Mouse (Mus musculus): ENCODE results near the gene Cenps.

The Cenps gene

GRCm38 (mm10) chr4:149157415-149157973 is 20.1 kb upstream of the Cenps start:
- DNase-seq (ENCODE audit: low read depth, low spot score): no peak

GRCm38 (mm10) chr4:149155711-149156110 is 18.3 kb upstream of the Cenps start:
- DNase-seq (ENCODE audit: low read depth, low spot score): no peak

DNA sequence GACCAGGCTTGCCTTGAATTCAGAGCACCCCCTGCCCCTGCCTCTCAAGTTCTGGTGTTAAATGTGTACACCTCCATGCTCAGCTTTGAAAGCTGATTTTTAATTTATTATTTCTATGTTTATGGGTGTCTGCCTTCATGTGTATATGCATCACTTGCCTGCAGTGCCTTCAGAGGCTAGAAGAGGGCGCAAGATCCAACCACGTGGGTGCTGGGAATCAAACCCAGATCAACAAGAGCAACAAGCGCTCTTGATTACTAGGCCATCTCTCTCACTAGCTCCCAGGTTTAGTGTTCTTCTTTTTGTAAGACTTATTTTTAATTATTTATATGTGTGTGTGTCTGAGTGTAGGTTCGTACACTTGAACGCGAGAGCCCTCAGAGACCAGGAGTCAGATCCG is 17.4 kb upstream of the Cenps start:
- DNase-seq (ENCODE audit: low read depth, low spot score): no peak

DNA sequence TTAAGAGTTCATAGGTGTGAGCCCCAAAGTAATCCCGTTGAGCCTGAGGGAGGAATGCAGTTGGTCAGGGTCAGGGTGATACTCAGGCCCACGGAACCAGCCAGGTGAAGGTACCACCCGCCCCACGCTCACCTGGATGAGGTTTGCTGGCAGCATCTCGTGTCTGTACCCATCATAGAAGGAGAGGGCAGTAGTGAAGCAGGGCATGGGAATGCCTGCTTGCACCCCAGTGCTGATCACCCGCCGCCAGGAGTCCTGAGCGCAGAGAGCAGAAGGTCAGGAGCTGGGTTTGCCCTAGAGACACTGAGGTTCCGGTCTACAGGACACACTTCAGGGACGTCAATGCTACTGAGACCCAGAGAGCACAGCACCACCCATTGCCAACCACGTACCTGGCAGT is 13.3 kb upstream of the Cenps start:
- DNase-seq (ENCODE audit: low read depth, low spot score): no peak

DNA sequence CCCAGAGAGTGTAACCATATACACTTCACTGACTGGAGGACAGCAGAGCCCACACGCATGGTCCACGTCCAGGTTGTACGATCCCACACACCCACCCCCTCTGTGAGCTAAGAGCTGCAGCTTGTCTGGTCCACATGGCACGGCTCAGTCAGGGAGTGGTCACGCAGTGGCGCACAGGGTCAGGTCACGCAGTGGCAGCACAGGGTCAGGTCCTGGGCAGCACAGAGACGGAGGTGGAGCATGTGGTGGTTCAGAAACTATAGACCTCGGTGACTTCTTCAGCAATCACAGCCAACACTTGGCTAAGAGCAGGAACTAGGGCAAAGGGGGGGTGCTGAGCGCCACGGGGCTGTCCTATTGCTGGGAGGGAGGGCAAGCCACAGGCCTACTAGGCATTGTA is 12.8 kb upstream of the Cenps start:
- DNase-seq (ENCODE audit: low read depth, low spot score): no peak

GRCm38 (mm10) chr4:149149611-149150010 is 12.2 kb upstream of the Cenps start:
- DNase-seq (ENCODE audit: low read depth, low spot score): no peak

- DNase-seq (ENCODE audit: low read depth, low spot score): no peak
These were observed 11.8 kb upstream of the Cenps start for GRCm38 (mm10) chr4:149149196-149149595.

DNA sequence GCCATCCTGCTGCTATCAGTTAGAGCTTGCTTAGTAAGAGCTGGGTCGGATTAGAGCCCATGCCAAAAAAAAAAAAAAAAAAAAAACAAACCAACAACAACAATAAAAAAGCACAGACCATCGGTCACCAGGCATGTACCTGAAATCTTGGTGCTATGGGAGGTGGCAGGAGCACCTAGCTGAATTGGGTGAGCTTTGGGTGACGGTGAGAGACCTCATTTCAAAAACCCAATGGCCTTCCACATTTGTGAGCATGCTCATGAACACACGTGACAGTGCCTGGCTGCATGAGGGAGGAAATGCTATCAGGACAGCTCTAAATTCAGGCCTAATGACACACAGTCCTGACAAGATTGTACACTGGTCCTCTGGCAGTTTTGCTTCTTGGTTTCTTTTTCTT is 10.7 kb upstream of the Cenps start:
- no peak for DNase-seq (ENCODE audit: low read depth, low spot score)

DNA sequence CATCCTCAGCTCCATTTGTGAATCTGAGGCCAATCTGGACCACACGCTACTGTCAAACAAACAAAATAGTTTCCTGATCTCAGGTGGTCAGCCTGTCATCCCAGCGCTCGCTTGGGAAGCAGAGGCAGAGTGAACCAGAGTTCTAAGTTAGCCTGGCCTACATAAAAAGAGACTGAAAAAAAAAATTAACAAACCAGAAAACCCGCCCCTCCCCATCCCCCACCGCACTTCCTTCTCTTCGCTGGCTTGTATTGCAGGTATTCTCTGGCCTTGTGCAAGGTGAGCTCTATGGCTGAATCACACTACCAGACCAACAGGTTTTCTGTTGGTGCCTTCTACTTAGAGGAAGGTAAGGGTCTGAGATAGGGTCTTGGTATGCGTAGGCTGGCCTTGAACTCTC is 10.1 kb upstream of the Cenps start:
- no peak for DNase-seq (ENCODE audit: low read depth, low spot score)

DNA sequence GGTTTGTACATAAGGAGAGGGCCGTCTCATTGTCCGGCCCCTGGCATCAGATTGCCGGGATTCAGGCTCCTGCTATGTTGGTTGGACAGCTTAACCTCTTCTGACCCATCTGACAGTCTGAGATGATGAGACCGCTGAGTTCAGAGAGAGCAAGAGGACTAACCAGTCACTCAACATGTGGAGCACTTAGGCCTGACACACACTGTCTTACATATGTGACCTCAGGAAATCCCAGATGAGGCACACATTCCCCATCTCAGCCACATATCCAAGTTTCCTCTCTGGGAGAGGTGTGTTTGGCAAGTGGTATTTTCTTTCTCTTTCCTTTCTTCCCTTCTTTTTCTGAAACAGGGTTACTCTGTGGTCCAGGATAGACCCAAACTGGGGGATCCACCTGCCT is 7.7 kb upstream of the Cenps start:
- DNase-seq (ENCODE audit: low read depth, low spot score): no peak

DNA sequence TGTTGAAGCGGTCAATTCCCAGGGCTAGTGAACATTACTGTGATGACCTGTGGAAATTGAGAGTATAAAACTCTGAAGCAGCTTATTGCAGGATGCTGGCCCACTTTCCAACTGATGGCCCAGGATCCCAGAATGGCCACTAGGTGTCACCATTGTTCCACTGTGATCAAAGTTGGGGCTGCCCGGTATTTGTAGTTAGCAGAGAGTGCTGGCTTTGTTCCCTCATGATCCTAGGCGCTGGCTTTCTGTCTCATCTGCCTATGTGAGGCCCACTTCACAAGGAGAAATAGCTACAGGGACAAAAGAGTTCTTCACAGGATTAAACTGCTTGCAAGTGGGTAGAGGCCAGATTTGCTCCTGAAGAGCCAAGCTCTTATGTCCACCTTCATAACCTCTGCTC is 7.0 kb upstream of the Cenps start:
- peak; percentile 73 for DNase-seq (ENCODE audit: low read depth, low spot score)

DNA sequence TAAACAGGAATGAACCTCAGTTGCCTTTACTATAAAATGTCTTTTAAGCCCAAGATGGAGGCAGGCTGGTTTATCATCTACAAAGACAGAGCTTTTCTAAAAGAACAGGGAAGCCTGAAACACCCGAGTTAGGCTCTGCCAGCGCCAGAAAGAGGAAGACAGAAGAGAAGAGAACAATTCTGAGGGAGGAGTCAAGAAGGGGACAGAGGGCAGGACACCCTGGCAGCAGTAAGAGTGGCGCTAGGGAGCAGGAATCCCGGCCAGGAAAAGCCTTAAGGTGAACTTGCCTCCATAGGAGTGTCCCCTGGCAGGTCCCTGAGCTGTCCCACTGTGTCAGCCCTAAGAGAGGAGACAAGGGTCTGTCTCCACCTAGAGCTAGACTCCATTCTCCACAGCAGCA is 6.2 kb upstream of the Cenps start:
- no peak for DNase-seq (ENCODE audit: low read depth, low spot score)

GRCm38 (mm10) chr4:149138515-149138914 is 1.1 kb upstream of the Cenps start:
- DNase-seq (ENCODE audit: low read depth, low spot score): no peak

GRCm38 (mm10) chr4:149136116-149136850 is 1.1 kb downstream of the Cenps start:
- no peak for DNase-seq (ENCODE audit: low read depth, low spot score)

GRCm38 (mm10) chr4:149133395-149133794 is 4.0 kb downstream of the Cenps start:
- no peak for DNase-seq (ENCODE audit: low read depth, low spot score)

- DNase-seq (ENCODE audit: low read depth, low spot score): no peak
These were observed 5.5 kb downstream of the Cenps start for GRCm38 (mm10) chr4:149131789-149132565.

DNA sequence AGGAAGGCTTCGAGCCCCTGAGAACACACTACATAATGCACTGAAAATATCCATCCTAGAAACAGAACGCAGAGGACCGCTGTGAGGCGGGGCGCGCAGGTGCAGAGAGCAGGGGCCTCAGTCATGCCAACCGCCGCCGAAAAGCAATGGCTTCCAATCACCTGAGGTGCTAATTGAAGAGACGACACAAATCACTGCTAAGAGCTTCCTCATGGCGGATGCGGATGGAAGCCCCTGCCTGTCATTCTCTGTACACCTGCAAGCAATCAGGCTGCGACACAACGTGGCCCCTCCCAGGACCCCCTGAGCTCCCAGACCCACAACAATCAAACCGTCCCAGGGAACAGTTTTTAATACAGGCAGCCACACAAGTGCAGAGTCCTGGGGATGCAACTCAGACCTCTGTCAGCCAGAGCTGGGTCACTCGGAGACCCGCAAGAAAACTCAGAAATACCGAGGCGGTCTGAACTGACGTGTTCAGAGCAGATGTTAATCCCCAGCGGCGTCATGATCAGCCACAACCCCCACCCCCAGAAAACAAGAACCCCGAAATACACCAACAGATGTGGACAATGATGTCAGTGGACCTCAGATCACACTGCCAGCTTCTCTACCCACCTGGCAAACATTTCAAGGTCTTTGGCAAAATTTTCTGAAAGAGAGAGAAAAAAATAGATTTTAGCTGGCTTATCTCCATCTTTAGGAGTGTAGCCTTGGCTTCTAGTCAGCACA is 6.2 kb downstream of the Cenps start:
- no peak for DNase-seq (ENCODE audit: low read depth, low spot score)

DNA sequence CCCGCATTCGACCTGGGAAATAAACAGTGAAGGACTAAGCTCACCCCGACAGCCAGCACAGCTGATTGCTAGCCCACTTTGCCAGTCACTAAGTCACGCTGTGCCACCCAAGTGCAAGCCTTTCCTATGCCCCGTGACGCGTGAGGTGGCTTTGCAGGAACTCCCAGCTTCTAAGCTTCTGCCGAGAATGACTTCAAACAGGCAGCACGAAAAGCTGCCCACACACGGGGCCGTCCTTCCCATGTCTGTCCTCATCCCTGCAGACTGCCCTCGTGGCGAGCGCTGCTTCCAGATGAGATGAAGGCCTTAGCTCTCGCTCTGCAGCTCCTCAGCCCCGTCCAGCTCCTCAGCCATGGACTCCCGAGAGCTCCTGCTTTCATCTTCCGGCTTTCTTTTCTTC is 9.0 kb downstream of the Cenps start:
- DNase-seq (ENCODE audit: low read depth, low spot score): no peak

DNA sequence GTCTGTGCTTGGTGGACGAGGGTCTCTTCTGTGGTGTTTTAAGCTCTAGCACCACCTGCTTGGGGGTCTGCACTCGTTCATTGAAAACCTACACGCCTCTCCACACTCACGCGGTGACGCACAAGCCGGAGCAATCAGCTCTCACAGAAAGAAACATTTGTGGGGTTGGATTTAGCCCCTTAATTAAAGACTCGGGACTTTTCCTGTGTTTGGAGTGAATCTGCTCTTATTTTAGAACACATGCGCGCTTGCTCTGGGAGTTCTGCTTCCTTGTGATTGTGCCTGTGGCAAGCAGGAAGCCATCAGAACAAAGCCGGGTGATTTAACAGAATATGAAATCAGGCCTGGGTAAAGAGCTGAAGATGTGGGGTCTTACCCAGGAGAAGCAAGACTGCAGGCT is 10.8 kb downstream of the Cenps start, which contains the start of gene Cort:
Gene Cort, minus strand, starts transcription at position 101 of the 400 bp plus-strand sequence.
- DNase-seq (ENCODE audit: low read depth, low spot score): no peak

GRCm38 (mm10) chr4:149126115-149126509 is 11.3 kb downstream of the Cenps start:
- DNase-seq (ENCODE audit: low read depth, low spot score): no peak

- no peak for DNase-seq (ENCODE audit: low read depth, low spot score)
These were observed 11.9 kb downstream of the Cenps start for GRCm38 (mm10) chr4:149125341-149126114.
